Mouse (Mus musculus) liver, embryonic 14.5 days (tissue): ENCODE data around the gene Frmd8. TPM values are rescaled to one million over a fixed set of nuclear protein-coding genes. Genes with fewer than 3 reads are reported as not detected.

ENCODE experiments used
- ATAC-seq: fragments of 200-750 bp; cut with Nextera tagmentation; 2 replicates; pipeline ENCODE4 v1.8.0; 2017; ENCODE audit warnings: moderate number of reproducible peaks, mild to moderate bottlenecking, moderate library complexity; ENCODE audit not compliant: insufficient read depth
- DNase-seq, 3 experiments: peaks; one replicate each; pipeline ENCODE4 v3.0.0-alpha.2; 2012 to 2013; ENCODE audit warnings: low read depth in 3 of 3, low spot score in 3 of 3
- H3K27ac ChIP-seq: fragments of 300-500 bp; sonication (generic); 2 replicates; pipeline ENCODE4 v1.5.1; 2014; ENCODE audit warnings: moderate library complexity, mild to moderate bottlenecking, control low read depth, inconsistent platforms
- H3K27me3 ChIP-seq: fragments of 300-500 bp; sonication (generic); 2 replicates; pipeline ENCODE4 v1.6.1; 2014; ENCODE audit warnings: mild to moderate bottlenecking, low read length, moderate library complexity; ENCODE audit not compliant: control insufficient read depth, insufficient read depth
- H3K36me3 ChIP-seq: fragments of 300-500 bp; sonication (generic); replicated peaks from 2 replicates; pipeline ENCODE4 v1.6.1; 2014; ENCODE audit warnings: low read depth; ENCODE audit not compliant: control insufficient read depth, insufficient read depth
- H3K4me1 ChIP-seq, 2 experiments: fragments of 200-500 bp in 1 of 2; fragments of 300-500 bp in 1 of 2; sonication (generic) in 1 of 2; replicated peaks; 2 replicates each; pipeline ENCODE4 v1.6.1; 2012 to 2014; ENCODE audit warnings: antibody characterized with exemption in 1 of 2, inconsistent platforms in 1 of 2, low read length in 1 of 2; ENCODE audit not compliant: control insufficient read depth in 2 of 2, insufficient read depth in 2 of 2
- H3K4me2 ChIP-seq: fragments of 300-500 bp; sonication (generic); 2 replicates; pipeline ENCODE4 v1.6.1; 2014; ENCODE audit warnings: low read depth, mild to moderate bottlenecking, control low read depth, moderate library complexity
- H3K4me3 ChIP-seq, 2 experiments: fragments of 200-500 bp in 1 of 2; fragments of 300-500 bp in 1 of 2; sonication (generic) in 1 of 2; 2 replicates each; pipeline ENCODE4 v1.5.1; 2012 to 2014; ENCODE audit warnings: low read depth in 2 of 2, low read length in 2 of 2, mild to moderate bottlenecking in 2 of 2, control low read depth in 1 of 2, inconsistent platforms in 1 of 2, moderate library complexity in 1 of 2; ENCODE audit not compliant: insufficient read depth in 1 of 2
- H3K9ac ChIP-seq: fragments of 300-500 bp; sonication (generic); replicated peaks from 2 replicates; pipeline ENCODE4 v1.6.1; 2014; ENCODE audit warnings: mild to moderate bottlenecking, control low read depth, moderate library complexity
- H3K9me3 ChIP-seq: fragments of 300-500 bp; sonication (generic); 2 replicates; pipeline ENCODE4 v1.6.1; 2016; ENCODE audit warnings: low read length, mixed read lengths; ENCODE audit not compliant: control insufficient read depth
- CTCF ChIP-seq: IDR thresholded peaks from 2 replicates; pipeline ENCODE4 v1.5.1; 2016; ENCODE audit warnings: antibody characterized with exemption, low read depth, control low read depth
- EP300 ChIP-seq: IDR thresholded peaks from 2 replicates; pipeline ENCODE4 v1.6.1; 2016; ENCODE audit warnings: antibody characterized with exemption, low read depth
- WGBS: fragments of 180-500 bp; shearing (Covaris S2); extraction: QIAGEN DNeasy Blood & Tissue Kit; methylation state at CpG from one replicate; pipeline ENCODE4 v1.1.7; 2014; ENCODE audit not compliant: insufficient replicate concordance; 5-methylcytosine and 5-hydroxymethylcytosine counted together
- polyA plus RNA-seq, 2 experiments: library from polyadenylated mRNA; depleted of rRNA in 1 of 2; stranded (reverse) in 1 of 2; unstranded in 1 of 2; fragments of >200 nt; fragmentation: Nextera tagmentation in 1 of 2; extraction: Ambion mirVana in 1 of 2; gene quantifications; 2 replicates each; pipeline versions ENCODE4 v1.2.1 to v1.2.3; 2012 to 2014

The Frmd8 gene
- polyA plus RNA-seq, 2 experiments, result 6.6 to 6.7 TPM

- no peak for ATAC-seq
- Histone ChIP-seq H3K27me3 (no peaks in the 10 kb centered on the region), H3K4me3 (no peak overlapping the region), H3K4me1 (peaks cover 0 to 9% of the 10 kb centered on the region in 2 experiments; a peak in 2 of 4 replicates), H3K9ac (no peak overlapping the region), H3K27ac (no peak overlapping the region), H3K4me2 (no peak overlapping the region), H3K36me3 (no peaks in the 10 kb centered on the region), H3K9me3 (no peaks in the 10 kb centered on the region)
- 61% methylated on average over 6 of the region's 6 CpGs for WGBS
- no peak for TF ChIP-seq CTCF
- no peak for TF ChIP-seq EP300
- no peak for DNase-seq
Measured at GRCm38 (mm10) chr19:5832326-5832725, 42.7 kb downstream of the Frmd8 start.

DNA sequence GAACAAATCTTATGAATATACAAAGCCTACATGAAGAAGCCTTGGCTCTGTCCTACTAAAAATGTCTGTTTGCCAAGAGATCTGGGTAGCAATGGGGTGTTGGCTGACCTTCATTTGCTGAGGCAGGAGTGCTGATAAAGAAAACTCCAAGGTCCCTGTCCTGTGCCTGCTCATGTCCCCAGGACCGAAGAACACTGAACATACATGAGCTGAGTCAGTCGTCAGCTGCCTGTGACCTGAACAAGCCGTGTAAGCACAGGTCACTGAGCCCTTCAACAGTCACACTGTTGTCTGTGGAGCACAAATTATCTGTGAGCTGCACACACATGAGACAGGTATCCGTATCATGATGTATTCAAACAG lies 43.1 kb downstream of the Frmd8 start:
- Histone ChIP-seq H3K27me3 (no peaks in the 10 kb centered on the region), H3K4me3 (no peak overlapping the region), H3K9ac (no peak overlapping the region), H3K36me3 (no peaks in the 10 kb centered on the region), H3K4me2 (no peak overlapping the region), H3K9me3 (no peaks in the 10 kb centered on the region), H3K27ac (no peak overlapping the region), H3K4me1 (peaks cover 0 to 9% of the 10 kb centered on the region in 2 experiments; a peak in 3 of 4 replicates)
- DNase-seq (no peak), ATAC-seq (no peak)
- TF ChIP-seq EP300, result no peak
- TF ChIP-seq CTCF, result no peak
- 73% methylated on average over 4 of the region's 4 CpGs for WGBS

GRCm38 (mm10) chr19:5831224-5831957 lies 43.7 kb downstream of the Frmd8 start:
- H3K4me1 ChIP-seq, result peaks cover 0 to 9% of the 10 kb centered on the region in 2 experiments; a peak in 3 of 4 replicates
- no peaks in the 10 kb centered on the region for H3K9me3 ChIP-seq
- WGBS, result 68% methylated on average over 11 of the region's 11 CpGs
- H3K4me2 ChIP-seq, result no peak overlapping the region
- no peaks in the 10 kb centered on the region for H3K27me3 ChIP-seq
- no peak overlapping the region for H3K9ac ChIP-seq
- no peak for DNase-seq
- TF ChIP-seq EP300 (no peak), CTCF (no peak)
- no peak for ATAC-seq
- no peak overlapping the region for H3K4me3 ChIP-seq
- no peak overlapping the region for H3K27ac ChIP-seq
- no peaks in the 10 kb centered on the region for H3K36me3 ChIP-seq

DNA sequence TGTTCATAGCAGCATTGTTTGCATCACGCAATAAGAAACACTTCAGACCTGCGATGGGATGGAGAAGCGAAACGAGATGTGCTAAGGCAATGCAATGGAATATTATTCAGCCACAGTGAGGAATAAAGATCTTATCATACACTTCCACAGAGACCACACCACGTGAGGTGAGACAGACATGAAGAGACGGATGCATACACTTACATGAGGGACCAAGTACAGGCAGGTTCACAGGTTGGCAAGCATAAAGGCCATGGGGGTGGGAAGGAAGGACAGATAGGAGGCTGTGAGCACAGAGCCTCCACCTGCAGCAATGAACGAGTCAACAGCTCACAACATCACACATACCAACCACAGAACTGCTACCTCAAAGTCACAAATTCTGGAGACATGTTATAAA lies 44.3 kb downstream of the Frmd8 start:
- Histone ChIP-seq H3K36me3 (no peaks in the 10 kb centered on the region), H3K4me2 (no peak overlapping the region), H3K4me1 (peaks cover 0 to 9% of the 10 kb centered on the region in 2 experiments; a peak in 3 of 4 replicates), H3K27me3 (no peaks in the 10 kb centered on the region), H3K4me3 (no peak overlapping the region), H3K27ac (no peak overlapping the region), H3K9me3 (no peaks in the 10 kb centered on the region), H3K9ac (no peak overlapping the region)
- 70% methylated on average over 7 of the region's 7 CpGs for WGBS
- no peak for DNase-seq
- no peak for ATAC-seq
- TF ChIP-seq CTCF (no peak), EP300 (no peak)

DNA sequence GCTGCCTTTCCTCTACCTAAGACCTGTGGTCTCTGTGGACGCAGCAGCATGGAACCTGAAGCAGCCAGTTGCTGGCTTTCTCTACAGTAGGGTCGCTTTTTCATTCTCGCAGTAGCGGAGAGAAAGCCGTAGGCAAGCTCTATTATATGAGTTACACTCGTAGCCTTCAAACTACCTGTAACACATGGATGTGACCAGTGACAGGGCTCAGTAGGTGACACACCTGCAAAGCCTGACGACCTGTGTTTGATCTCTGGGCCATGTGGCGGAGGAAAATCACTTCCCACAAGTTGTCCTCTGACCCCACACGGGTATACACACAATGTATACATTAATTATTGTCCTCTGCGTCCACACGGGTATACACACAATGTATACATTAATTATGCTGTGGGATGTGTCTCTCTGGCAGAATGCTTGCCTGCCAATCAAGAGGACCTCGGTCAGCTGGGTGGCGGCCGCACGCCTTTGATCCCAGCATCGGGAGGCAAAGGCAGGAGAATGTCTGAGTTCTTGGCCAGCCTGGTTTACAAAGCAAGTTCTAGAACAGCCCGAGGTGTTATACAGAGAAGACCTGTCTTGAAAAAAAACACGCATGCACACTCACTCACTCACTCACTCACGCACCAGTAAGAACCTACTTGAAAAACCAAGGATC lies 45.0 kb downstream of the Frmd8 start:
- no peak overlapping the region for H3K9ac ChIP-seq
- H3K36me3 ChIP-seq, result no peaks in the 10 kb centered on the region
- peaks cover 0 to 9% of the 10 kb centered on the region in 2 experiments; a peak in 3 of 4 replicates for H3K4me1 ChIP-seq
- WGBS, result 73% methylated on average over 19 of the region's 19 CpGs
- H3K4me2 ChIP-seq, result no peak overlapping the region
- no peaks in the 10 kb centered on the region for H3K27me3 ChIP-seq
- no peak overlapping the region for H3K4me3 ChIP-seq
- TF ChIP-seq CTCF, result no peak
- TF ChIP-seq EP300, result no peak
- DNase-seq (no peak), ATAC-seq (no peak)
- H3K27ac ChIP-seq, result no peak overlapping the region
- no peaks in the 10 kb centered on the region for H3K9me3 ChIP-seq
